ENCODE assay signal across 8 mouse cellular contexts in the genomic region with DNA sequence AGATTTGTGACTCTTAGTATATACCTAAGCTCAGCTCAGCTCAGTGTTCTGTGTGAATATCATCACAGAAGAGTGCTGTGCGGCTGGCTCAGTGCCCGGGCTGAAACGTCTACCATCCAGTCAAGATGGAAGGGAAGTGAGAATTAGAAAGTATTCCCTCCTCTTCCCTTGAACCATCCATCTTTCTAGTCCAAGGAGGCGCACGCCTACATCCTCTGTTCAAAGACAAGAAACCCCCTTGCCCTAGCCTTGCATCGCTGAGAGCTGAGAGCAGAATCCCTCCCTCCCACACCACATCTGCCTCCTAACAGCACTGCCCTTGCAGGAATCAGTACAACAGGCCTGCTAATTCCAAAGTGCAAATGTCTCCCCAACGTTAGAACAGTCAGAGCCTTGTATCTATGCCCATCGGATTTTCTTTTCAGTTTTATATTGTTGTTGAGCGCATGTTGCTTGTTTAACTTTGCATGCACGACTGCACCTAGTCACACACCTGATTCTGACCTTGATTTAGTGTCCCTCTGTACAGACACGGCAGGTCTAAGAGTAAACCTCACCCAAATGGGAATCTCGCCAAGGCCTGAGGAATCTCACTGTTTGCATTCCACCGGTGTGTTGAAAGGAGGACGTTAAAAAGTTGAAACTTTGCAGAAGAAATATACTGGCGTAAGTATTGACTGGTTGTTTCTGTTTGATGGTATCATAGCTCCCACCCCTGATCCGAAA.
DNase-seq lines count a peak whose midpoint lies in the region; ATAC-seq and TF ChIP-seq lines count a peak whose summit lies in the region.

No protein-coding gene starts in this region.

- 0 out of 2 replicates have a peak, but pooled peaks have one; percentile 59 for ATAC-seq in heart, embryonic 11.5 days (replicated peaks; ENCODE audit: insufficient number of reproducible peaks, low FRiP score, low TSS enrichment)
- peak; percentile 70 for ATAC-seq in lung, embryonic 14.5 days (ENCODE audit: insufficient read depth)

- H3K27ac ChIP-seq in heart, embryonic 11.5 days (ENCODE audit: low read depth, low read length), result peak overlapping the region; percentile 47; the same call in 1 of the 2 replicates
- peak overlapping the region; percentile 67; the same call in 1 of the 2 replicates for H3K27ac ChIP-seq in lung, embryonic 14.5 days (ENCODE audit: low read depth)

- H3K4me2 ChIP-seq in heart, embryonic 11.5 days, result no peak overlapping the region
- peak overlapping the region; percentile 25; the same call in 1 of the 2 replicates for H3K4me2 ChIP-seq in lung, embryonic 14.5 days

- H3K9ac ChIP-seq in heart, embryonic 11.5 days (ENCODE audit: low read depth, low read length), result no peak overlapping the region
- H3K9ac ChIP-seq in lung, embryonic 14.5 days, result no peak overlapping the region

- WGBS in heart, embryonic 11.5 days (ENCODE audit: insufficient replicate concordance), result 46% methylated on average over 16 of the region's 16 CpGs
- 28% methylated on average over 16 of the region's 16 CpGs for WGBS in lung, embryonic 14.5 days

- TF ChIP-seq CTCF in lung, embryonic 14.5 days (IDR thresholded peaks at IDR 0.05; ENCODE audit: low read depth), result no peak

- H3K9me3 ChIP-seq in heart, embryonic 11.5 days (replicated peaks; ENCODE audit: control insufficient read depth, low read length), result no peaks in the 10 kb centered on the region
- H3K9me3 ChIP-seq in lung, embryonic 14.5 days (ENCODE audit: low read depth, low read length), result no peaks in the 10 kb centered on the region

- peak; percentile 14 for DNase-seq in ovary, adult 18-20 months (ENCODE audit: low spot score)
- no peak for DNase-seq in ovary, postnatal 10 days (ENCODE audit: low spot score)
- peak; percentile 34 to 50 for DNase-seq in kidney, postnatal 36 days
- DNase-seq in lung, embryonic 14.5 days, result peak; percentile 73
- DNase-seq in yolk sac, embryonic 10.5 days (ENCODE audit: low spot score), result peak; percentile 81
- no peak for DNase-seq in adrenal gland, adult 18-20 months (ENCODE audit: low spot score in 2 of 2)
- no peak for DNase-seq in retina, postnatal 1 day

- H3K4me1 ChIP-seq in heart, embryonic 11.5 days (ENCODE audit: control insufficient read depth, insufficient read depth, low read length), result peaks cover 7% of the 10 kb centered on the region
- H3K4me1 ChIP-seq in lung, embryonic 14.5 days (ENCODE audit: insufficient read depth), result peaks cover 6% of the 10 kb centered on the region; the same call in 1 of the 2 replicates

- H3K27me3 ChIP-seq in heart, embryonic 11.5 days (ENCODE audit: control insufficient read depth, insufficient read depth, low read length), result no peaks in the 10 kb centered on the region
- no peaks in the 10 kb centered on the region for H3K27me3 ChIP-seq in lung, embryonic 14.5 days (ENCODE audit: insufficient read depth, low read length)

- H3K4me3 ChIP-seq in heart, embryonic 11.5 days (ENCODE audit: low read depth, low read length), result no peak overlapping the region
- no peak overlapping the region for H3K4me3 ChIP-seq in lung, embryonic 14.5 days (ENCODE audit: low read depth, low read length)

- H3K36me3 ChIP-seq in heart, embryonic 11.5 days (ENCODE audit: control insufficient read depth, insufficient read depth, low read length), result no peaks in the 10 kb centered on the region
- no peaks in the 10 kb centered on the region for H3K36me3 ChIP-seq in lung, embryonic 14.5 days (ENCODE audit: insufficient read depth)

Comparison
In these comparisons a context has a peak if more than half of its experiments do, and no peak if none do; other contexts are left out.
1. DNase-seq: peak in ovary, adult 18-20 months (single experiment), kidney, postnatal 36 days (2 of 2), lung, embryonic 14.5 days (single experiment) and yolk sac, embryonic 10.5 days (single experiment); none in ovary, postnatal 10 days (single experiment), adrenal gland, adult 18-20 months (0 of 2) and retina, postnatal 1 day (single experiment).